ENCODE assay signal across 23 mouse cellular contexts in the genomic region with DNA sequence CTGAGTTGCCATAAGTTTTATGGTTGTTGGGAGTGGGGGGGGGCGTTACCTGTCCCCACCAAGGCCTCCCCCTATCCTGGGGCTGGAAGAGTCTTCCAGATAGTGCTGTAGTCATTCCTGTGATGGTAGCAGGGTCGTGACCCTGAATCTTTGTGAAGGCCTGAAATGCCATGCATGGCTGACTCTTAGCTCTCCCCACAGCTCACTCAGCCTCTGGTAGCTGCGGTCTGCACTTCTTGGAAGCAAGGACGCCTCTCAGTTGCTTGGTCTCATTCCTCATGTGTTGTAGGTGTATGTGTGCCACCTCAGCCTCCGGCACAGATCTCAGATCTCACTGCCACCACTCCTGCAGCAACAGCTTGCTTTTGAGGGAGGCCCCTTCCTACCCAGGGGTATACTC. TPM values are rescaled to one million over a fixed set of nuclear protein-coding genes. Genes with fewer than 3 reads are reported as not detected.
"Had no signal": no experiment of that assay in that cellular context is flagged by ENCODE, and none has a peak within 500 bp of the region (broad histone marks: within the 10 kb centered on the region; RNA-seq: fewer than 3 reads in every experiment).

No protein-coding gene starts in this region.

- H3K27ac ChIP-seq: heart, adult 2 months; hindbrain, embryonic 13.5 days; hindbrain, embryonic 15.5 days; intestine, embryonic 15.5 days; layer of hippocampus, adult 2 months; left cerebral cortex, adult 2 months; limb, embryonic 10.5 days; limb, embryonic 12.5 days; liver, embryonic 13.5 days; liver, embryonic 15.5 days had no signal

- DNase-seq: gastrocnemius, postnatal 14 days; gastrocnemius, postnatal 36 days; heart, adult 11 months; heart, adult 2 months; heart, postnatal 10 days; heart, postnatal 4 days; kidney, adult 8-10 months; kidney, postnatal 14 days; kidney, postnatal 4 days; liver; liver, embryonic 13.5 days had no signal

- H3K4me3 ChIP-seq: heart, adult 2 months; heart, embryonic 12.5 days; hindbrain, embryonic 13.5 days; hindbrain, embryonic 15.5 days; intestine, embryonic 15.5 days; layer of hippocampus, adult 2 months; left cerebral cortex, adult 2 months; limb, embryonic 10.5 days; limb, embryonic 12.5 days; liver, embryonic 13.5 days; liver, embryonic 15.5 days had no signal

- H3K36me3 ChIP-seq: heart, embryonic 12.5 days; hindbrain, embryonic 13.5 days; hindbrain, embryonic 15.5 days; intestine, embryonic 15.5 days; limb, embryonic 10.5 days; limb, embryonic 12.5 days; liver, embryonic 13.5 days; liver, embryonic 15.5 days had no signal

- H3K4me2 ChIP-seq: heart, embryonic 12.5 days; hindbrain, embryonic 13.5 days; hindbrain, embryonic 15.5 days; intestine, embryonic 15.5 days; limb, embryonic 12.5 days; liver, embryonic 11.5 days; liver, embryonic 13.5 days; liver, embryonic 15.5 days had no signal

- H3K9ac ChIP-seq: heart, embryonic 12.5 days; hindbrain, embryonic 13.5 days; hindbrain, embryonic 15.5 days; intestine, embryonic 15.5 days; limb, embryonic 12.5 days; liver, embryonic 13.5 days; liver, embryonic 15.5 days had no signal

- H3K9me3 ChIP-seq: heart, embryonic 12.5 days; hindbrain, embryonic 13.5 days; hindbrain, embryonic 15.5 days; intestine, embryonic 15.5 days; limb, embryonic 10.5 days; limb, embryonic 12.5 days; liver, embryonic 13.5 days; liver, embryonic 15.5 days had no signal

- ATAC-seq: inflammation-experienced regulatory T-cells, adult 6 months; intestine, embryonic 15.5 days; intestine, postnatal 0 days had no signal

RNA-seq across cellular contexts. Expression of a gene that starts 2.8 kb away (rescaled TPM):
- polyA plus RNA-seq: inflammation-experienced regulatory T-cells, adult 6 months; intestine, postnatal 0 days; limb, embryonic 10.5 days; limb, embryonic 12.5 days had no signal

RNA-seq across cellular contexts. Expression of a gene that starts 27.7 kb away (rescaled TPM):
- polyA plus RNA-seq: inflammation-experienced regulatory T-cells, adult 6 months had no signal
